Mouse (Mus musculus) lung, embryonic 15.5 days (tissue): ENCODE results near the gene Tas2r109. TPM values are rescaled to one million over a fixed set of nuclear protein-coding genes. Genes with fewer than 3 reads are reported as not detected.
"Not testable (repeated sequence)": the region's sequence is repeated elsewhere in the genome, so short reads cannot be mapped to it uniquely, and the experiment has no call there.

Experiments used
- ATAC-seq: fragments of 200-750 bp; cut with Nextera tagmentation; 2 replicates; pipeline ENCODE4 v1.8.0; 2017; ENCODE audit warnings: moderate number of reproducible peaks, borderline replicate concordance; ENCODE audit not compliant: low FRiP score, low TSS enrichment; ENCODE audit errors: extremely low read depth
- H3K27ac ChIP-seq: fragments of 300-500 bp; sonication (generic); 2 replicates; pipeline ENCODE4 v1.5.1; 2015; ENCODE audit warnings: moderate library complexity, mild to moderate bottlenecking, inconsistent platforms
- H3K27me3 ChIP-seq: fragments of 300-500 bp; sonication (generic); 2 replicates; pipeline ENCODE4 v1.6.1; 2015; ENCODE audit warnings: inconsistent platforms
- H3K36me3 ChIP-seq: fragments of 300-500 bp; sonication (generic); 2 replicates; pipeline ENCODE4 v1.6.1; 2015; ENCODE audit warnings: inconsistent platforms
- H3K4me1 ChIP-seq: fragments of 300-500 bp; sonication (generic); 2 replicates; pipeline ENCODE4 v1.6.1; 2015; ENCODE audit warnings: inconsistent platforms
- H3K4me2 ChIP-seq: fragments of 300-500 bp; sonication (generic); 2 replicates; pipeline ENCODE4 v1.6.1; 2015; ENCODE audit warnings: inconsistent platforms, mild to moderate bottlenecking, moderate library complexity
- H3K4me3 ChIP-seq: fragments of 300-500 bp; sonication (generic); 2 replicates; pipeline ENCODE4 v1.5.1; 2015; ENCODE audit warnings: mild to moderate bottlenecking, inconsistent platforms
- H3K9ac ChIP-seq: fragments of 300-500 bp; sonication (generic); 2 replicates; pipeline ENCODE4 v1.6.1; 2015; ENCODE audit warnings: inconsistent platforms
- H3K9me3 ChIP-seq: fragments of 300-500 bp; sonication (generic); 2 replicates; pipeline ENCODE4 v1.6.1; 2016; ENCODE audit warnings: inconsistent platforms
- WGBS: fragments of 180-500 bp; shearing (Covaris S2); methylation state at CpG from one replicate; pipeline ENCODE4 v1.1.7; 2015; 5-methylcytosine and 5-hydroxymethylcytosine counted together
- polyA plus RNA-seq: library from polyadenylated mRNA; unstranded; fragments of >200 nt; fragmentation: Nextera tagmentation; extraction: Ambion mirVana; gene quantifications from 2 replicates; pipeline ENCODE4 v1.2.1, GENCODE M21; 2015

Gene Tas2r109
- not detected in 2 replicates for polyA plus RNA-seq

DNA sequence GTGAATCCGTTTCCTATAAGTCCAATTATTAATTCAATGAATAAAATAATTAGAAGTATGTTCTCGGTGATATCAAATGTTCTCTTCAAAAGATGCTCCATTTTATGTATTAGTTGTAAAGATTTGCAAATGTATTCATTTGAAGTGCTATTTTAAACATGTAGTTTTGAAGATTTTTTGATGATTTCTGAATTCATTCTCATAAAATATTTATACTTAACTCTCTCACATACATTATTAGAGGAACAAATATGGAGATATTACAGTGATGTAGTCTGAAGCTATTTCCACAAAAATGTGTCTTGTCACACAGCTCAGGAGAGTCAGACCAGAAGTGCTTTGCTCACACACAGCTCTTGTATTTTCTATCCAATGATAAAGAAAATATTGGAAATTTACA, at the start of gene Tas2r109:
Gene Tas2r109, minus strand, starts transcription at position 101 of the 400 bp plus-strand sequence.
- H3K9ac ChIP-seq, result no peak within 1 kb of the TSS
- H3K4me2 ChIP-seq, result no peak within 1 kb of the TSS
- no peaks in the 10 kb centered on the region for H3K27me3 ChIP-seq
- ATAC-seq, result no peak
- H3K36me3 ChIP-seq, result no peaks in the 10 kb centered on the region
- no peaks in the 10 kb centered on the region for H3K4me1 ChIP-seq
- H3K4me3 ChIP-seq, result no peak within 1 kb of the TSS
- H3K9me3 ChIP-seq, result no peaks in the 10 kb centered on the region
- WGBS, result 76% methylated on average over 2 of the region's 2 CpGs
- H3K27ac ChIP-seq, result no peak within 1 kb of the TSS

DNA sequence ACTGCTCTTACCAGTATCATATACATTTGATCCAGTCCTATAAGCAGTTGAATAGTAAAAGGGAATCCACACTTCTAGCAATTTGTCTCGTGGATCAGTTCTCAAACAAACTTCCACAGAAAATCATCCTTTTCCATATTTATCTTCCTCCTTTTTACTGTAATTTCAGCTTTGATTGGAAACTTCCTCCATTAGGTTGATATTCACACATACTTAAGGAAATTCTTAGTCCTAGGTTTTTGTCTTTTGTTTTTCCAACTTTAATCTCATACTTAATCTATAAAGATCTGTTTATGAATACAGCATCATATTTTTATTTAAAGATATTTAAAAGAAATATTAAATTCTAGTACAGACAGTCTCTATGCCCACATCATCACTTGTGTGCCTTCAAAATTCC, 22.9 kb downstream of the Tas2r109 start, which contains the start of gene Tas2r131:
Gene Tas2r131, minus strand, starts transcription at position 101 of the 400 bp plus-strand sequence.
- ATAC-seq, result no peak
- Histone ChIP-seq H3K4me1 (no peaks in the 10 kb centered on the region), H3K4me3 (no peak within 1 kb of the TSS), H3K4me2 (no peak within 1 kb of the TSS), H3K36me3 (no peaks in the 10 kb centered on the region), H3K9ac (no peak within 1 kb of the TSS), H3K27ac (no peak within 1 kb of the TSS), H3K27me3 (no peaks in the 10 kb centered on the region), H3K9me3 (no peaks in the 10 kb centered on the region)
- 58% methylated on average over 1 of the region's 1 CpGs for WGBS

- 71% methylated on average over 2 of the region's 2 CpGs for WGBS
- ATAC-seq, result no peak
Observed at GRCm38 (mm10) chr6:132950802-132951201, 30.0 kb downstream of the Tas2r109 start, which contains the start of gene Tas2r129. Gene Tas2r129, plus strand, starts transcription at chr6:132951102.

DNA sequence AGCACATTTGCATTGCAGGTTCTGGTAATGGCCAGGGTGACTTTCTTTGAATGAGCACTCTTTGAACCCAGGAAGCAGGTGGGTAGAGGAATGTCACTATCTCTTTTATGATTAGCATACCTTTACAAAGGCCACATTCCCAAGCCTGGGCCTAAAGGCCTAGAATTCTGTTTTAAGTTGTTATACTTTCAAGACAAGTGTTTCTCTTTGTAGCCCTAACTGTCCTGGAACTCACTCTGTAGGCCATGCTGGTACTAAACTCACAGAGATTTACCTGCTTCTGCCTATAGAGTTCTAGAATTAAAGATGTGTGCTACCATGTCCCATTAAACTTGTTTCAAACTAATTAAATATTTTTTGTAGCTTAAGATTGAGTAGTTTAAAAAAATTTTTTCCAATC, 39.4 kb downstream of the Tas2r109 start:
- not testable (repeated sequence) for H3K9me3 ChIP-seq, H3K27me3 ChIP-seq, ATAC-seq, H3K4me2 ChIP-seq, H3K4me1 ChIP-seq, H3K27ac ChIP-seq, H3K36me3 ChIP-seq, H3K4me3 ChIP-seq, H3K9ac ChIP-seq

More at GRCm38 (mm10) chr6:132950802-132951201, 30.0 kb downstream of the Tas2r109 start, which contains the start of gene Tas2r129:
- no peaks in the 10 kb centered on the region for H3K27me3 ChIP-seq
- H3K27ac ChIP-seq, result no peak within 1 kb of the TSS
- H3K9me3 ChIP-seq, result no peaks in the 10 kb centered on the region
- H3K4me2 ChIP-seq, result no peak within 1 kb of the TSS
- H3K4me3 ChIP-seq, result no peak within 1 kb of the TSS
- H3K9ac ChIP-seq, result no peak within 1 kb of the TSS
- no peaks in the 10 kb centered on the region for H3K36me3 ChIP-seq
- no peaks in the 10 kb centered on the region for H3K4me1 ChIP-seq

Other genes with a start within 250 kb of the Tas2r109 start
- not detected in 2 replicates for gene Tas2r115, start 242.9 kb downstream of the Tas2r109 start, polyA plus RNA-seq
- not detected in 2 replicates for gene Tas2r124, start 226.2 kb downstream of the Tas2r109 start, polyA plus RNA-seq
- not detected in 2 replicates for gene Tas2r102, start 218.8 kb downstream of the Tas2r109 start, polyA plus RNA-seq
- not detected in 2 replicates for gene Tas2r136, start 202.8 kb downstream of the Tas2r109 start, polyA plus RNA-seq
- not detected in 2 replicates for gene Tas2r117, start 178.1 kb downstream of the Tas2r109 start, polyA plus RNA-seq
- not detected in 2 replicates for gene Tas2r123, start 133.8 kb downstream of the Tas2r109 start, polyA plus RNA-seq
- gene Tas2r116, start 125.5 kb downstream of the Tas2r109 start, polyA plus RNA-seq, result not detected in 2 replicates
- not detected in 2 replicates for gene Tas2r110, start 113.0 kb downstream of the Tas2r109 start, polyA plus RNA-seq
- not detected in 2 replicates for gene Tas2r113, start 88.0 kb downstream of the Tas2r109 start, polyA plus RNA-seq
- gene Tas2r125, start 71.3 kb downstream of the Tas2r109 start, polyA plus RNA-seq, result not detected in 2 replicates
- gene Tas2r129, start 29.9 kb downstream of the Tas2r109 start, polyA plus RNA-seq, result not detected in 2 replicates
- not detected in 2 replicates for gene Tas2r131, start 23.0 kb downstream of the Tas2r109 start, polyA plus RNA-seq
- not detected in 2 replicates for gene Tas2r103, start 56.1 kb upstream of the Tas2r109 start, polyA plus RNA-seq
- gene Tas2r140, start 74.9 kb upstream of the Tas2r109 start, polyA plus RNA-seq, result not detected in 2 replicates
- gene Smim10l1, start 123.9 kb upstream of the Tas2r109 start, polyA plus RNA-seq, result 79.6 and 79.8 TPM in 2 replicates